Mouse (Mus musculus): Measurements from ENCODE around the gene Sspn.

DNA sequence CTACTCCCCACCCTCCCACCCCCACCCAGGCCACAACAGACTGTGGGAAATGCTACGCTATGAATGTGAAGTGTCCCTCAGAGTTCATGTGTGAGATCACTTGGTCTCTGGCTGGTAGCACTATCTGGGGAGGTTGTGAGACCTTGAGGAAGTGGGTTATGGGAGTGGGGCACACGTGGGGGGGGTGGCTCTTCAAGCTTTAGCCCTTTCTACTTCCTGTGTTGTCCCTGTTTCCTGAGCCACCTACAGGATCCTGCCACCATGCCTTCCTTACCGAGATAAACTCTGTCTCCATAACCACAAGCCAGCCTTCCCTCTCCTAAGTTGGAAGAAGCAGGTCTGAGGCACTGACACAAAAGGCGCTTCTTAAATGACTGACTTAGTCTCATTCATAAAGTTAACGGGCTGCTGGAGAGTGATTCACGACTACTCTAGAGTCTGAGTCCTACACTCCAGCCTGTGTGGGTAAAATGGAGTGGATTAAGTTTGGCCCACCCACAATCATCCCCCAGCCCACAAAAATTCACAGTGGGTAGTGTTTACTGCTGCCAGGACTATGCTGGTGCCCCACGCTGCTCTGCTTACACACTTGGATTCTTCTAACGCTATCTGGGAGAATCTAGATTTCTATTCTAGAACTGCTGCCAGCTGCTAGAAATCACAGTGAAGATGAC, 36.6 kb upstream of the Sspn start:
- TF ChIP-seq SMC3 (IDR thresholded peaks at IDR 0.05; ENCODE audit: low read depth, low read length): no peak
- no peak for TF ChIP-seq E2F4 (IDR thresholded peaks at IDR 0.05; ENCODE audit: borderline replicate concordance, low read depth, low read length)
- TF ChIP-seq ZC3H11A (IDR thresholded peaks at IDR 0.05; ENCODE audit: low read depth, low read length): no peak
- TF ChIP-seq CTCF (IDR thresholded peaks at IDR 0.05 in 2 of 3, conservative IDR thresholded peaks at IDR 0.05 in 1 of 3; ENCODE audit: control insufficient read depth in 1 of 3, insufficient read depth in 1 of 3, low read depth in 2 of 3, low read length in 3 of 3, poor library complexity in 1 of 3, severe bottlenecking in 1 of 3): no peak
- no peak for TF ChIP-seq CHD2 (IDR thresholded peaks at IDR 0.05; ENCODE audit: low read length)

Measured in MEL (cell line).